Mouse (Mus musculus) liver, embryonic 14.5 days (tissue): ENCODE data around the gene Hipk1. TPM values are rescaled to one million over a fixed set of nuclear protein-coding genes. Genes with fewer than 3 reads are reported as not detected.

Experiments
- ATAC-seq: fragments of 200-750 bp; cut with Nextera tagmentation; 2 replicates; pipeline ENCODE4 v1.8.0; 2017; ENCODE audit warnings: moderate number of reproducible peaks, mild to moderate bottlenecking, moderate library complexity; ENCODE audit not compliant: insufficient read depth
- DNase-seq, 3 experiments: peaks; one replicate each; pipeline ENCODE4 v3.0.0-alpha.2; 2012 to 2013; ENCODE audit warnings: low read depth in 3 of 3, low spot score in 3 of 3
- H3K27ac ChIP-seq: fragments of 300-500 bp; sonication (generic); 2 replicates; pipeline ENCODE4 v1.5.1; 2014; ENCODE audit warnings: moderate library complexity, mild to moderate bottlenecking, control low read depth, inconsistent platforms
- H3K27me3 ChIP-seq: fragments of 300-500 bp; sonication (generic); 2 replicates; pipeline ENCODE4 v1.6.1; 2014; ENCODE audit warnings: mild to moderate bottlenecking, low read length, moderate library complexity; ENCODE audit not compliant: control insufficient read depth, insufficient read depth
- H3K36me3 ChIP-seq: fragments of 300-500 bp; sonication (generic); replicated peaks from 2 replicates; pipeline ENCODE4 v1.6.1; 2014; ENCODE audit warnings: low read depth; ENCODE audit not compliant: control insufficient read depth, insufficient read depth
- H3K4me1 ChIP-seq, 2 experiments: fragments of 200-500 bp in 1 of 2; fragments of 300-500 bp in 1 of 2; sonication (generic) in 1 of 2; replicated peaks; 2 replicates each; pipeline ENCODE4 v1.6.1; 2012 to 2014; ENCODE audit warnings: antibody characterized with exemption in 1 of 2, inconsistent platforms in 1 of 2, low read length in 1 of 2; ENCODE audit not compliant: control insufficient read depth in 2 of 2, insufficient read depth in 2 of 2
- H3K4me2 ChIP-seq: fragments of 300-500 bp; sonication (generic); 2 replicates; pipeline ENCODE4 v1.6.1; 2014; ENCODE audit warnings: low read depth, mild to moderate bottlenecking, control low read depth, moderate library complexity
- H3K4me3 ChIP-seq, 2 experiments: fragments of 200-500 bp in 1 of 2; fragments of 300-500 bp in 1 of 2; sonication (generic) in 1 of 2; 2 replicates each; pipeline ENCODE4 v1.5.1; 2012 to 2014; ENCODE audit warnings: low read depth in 2 of 2, low read length in 2 of 2, mild to moderate bottlenecking in 2 of 2, control low read depth in 1 of 2, inconsistent platforms in 1 of 2, moderate library complexity in 1 of 2; ENCODE audit not compliant: insufficient read depth in 1 of 2
- H3K9ac ChIP-seq: fragments of 300-500 bp; sonication (generic); replicated peaks from 2 replicates; pipeline ENCODE4 v1.6.1; 2014; ENCODE audit warnings: mild to moderate bottlenecking, control low read depth, moderate library complexity
- H3K9me3 ChIP-seq: fragments of 300-500 bp; sonication (generic); 2 replicates; pipeline ENCODE4 v1.6.1; 2016; ENCODE audit warnings: low read length, mixed read lengths; ENCODE audit not compliant: control insufficient read depth
- CTCF ChIP-seq: IDR thresholded peaks from 2 replicates; pipeline ENCODE4 v1.5.1; 2016; ENCODE audit warnings: antibody characterized with exemption, low read depth, control low read depth
- EP300 ChIP-seq: IDR thresholded peaks from 2 replicates; pipeline ENCODE4 v1.6.1; 2016; ENCODE audit warnings: antibody characterized with exemption, low read depth
- WGBS: fragments of 180-500 bp; shearing (Covaris S2); extraction: QIAGEN DNeasy Blood & Tissue Kit; methylation state at CpG from one replicate; pipeline ENCODE4 v1.1.7; 2014; ENCODE audit not compliant: insufficient replicate concordance; 5-methylcytosine and 5-hydroxymethylcytosine counted together
- polyA plus RNA-seq, 2 experiments: library from polyadenylated mRNA; depleted of rRNA in 1 of 2; stranded (reverse) in 1 of 2; unstranded in 1 of 2; fragments of >200 nt; fragmentation: Nextera tagmentation in 1 of 2; extraction: Ambion mirVana in 1 of 2; gene quantifications; 2 replicates each; pipeline versions ENCODE4 v1.2.1 to v1.2.3; 2012 to 2014

Hipk1 gene
- polyA plus RNA-seq, 2 experiments: 17.1 to 22.4 TPM

- Histone ChIP-seq H3K4me1 (peaks cover 5 to 16% of the 10 kb centered on the region in 2 experiments), H3K9me3 (no peaks in the 10 kb centered on the region), H3K27ac (no peak overlapping the region), H3K9ac (no peak overlapping the region), H3K4me3 (no peak overlapping the region), H3K36me3 (peaks cover 46% of the 10 kb centered on the region), H3K27me3 (no peaks in the 10 kb centered on the region), H3K4me2 (no peak overlapping the region)
- DNase-seq (no peak), ATAC-seq (no peak)
- WGBS: 67% methylated on average over 6 of the region's 6 CpGs
- TF ChIP-seq EP300 (no peak), CTCF (no peak)
These were observed 12.7 kb downstream of the Hipk1 start for GRCm38 (mm10) chr3:103778660-103779059.

GRCm38 (mm10) chr3:103777940-103778339 lies 13.4 kb downstream of the Hipk1 start:
- TF ChIP-seq EP300 (no peak), CTCF (no peak)
- Histone ChIP-seq H3K36me3 (peaks cover 51% of the 10 kb centered on the region), H3K4me3 (no peak overlapping the region), H3K9ac (no peak overlapping the region), H3K4me2 (no peak overlapping the region), H3K9me3 (no peaks in the 10 kb centered on the region), H3K4me1 (peaks cover 2 to 11% of the 10 kb centered on the region in 2 experiments), H3K27me3 (no peaks in the 10 kb centered on the region), H3K27ac (no peak overlapping the region)
- no peak for ATAC-seq
- WGBS: 80% methylated on average over 11 of the region's 11 CpGs
- DNase-seq: no peak

GRCm38 (mm10) chr3:103774009-103774408 lies 17.4 kb downstream of the Hipk1 start:
- H3K4me1 ChIP-seq: peaks cover 0 to 2% of the 10 kb centered on the region in 2 experiments; a peak in 2 of 4 replicates
- WGBS: 88% methylated on average over 15 of the region's 15 CpGs
- H3K4me3 ChIP-seq: no peak overlapping the region
- ATAC-seq: no peak
- H3K36me3 ChIP-seq: peaks cover 72% of the 10 kb centered on the region
- DNase-seq: no peak
- H3K9me3 ChIP-seq: no peaks in the 10 kb centered on the region
- no peak for TF ChIP-seq EP300
- TF ChIP-seq CTCF: no peak
- no peak overlapping the region for H3K27ac ChIP-seq
- H3K27me3 ChIP-seq: no peaks in the 10 kb centered on the region
- H3K9ac ChIP-seq: no peak overlapping the region
- no peak overlapping the region for H3K4me2 ChIP-seq

GRCm38 (mm10) chr3:103773508-103773907 lies 17.9 kb downstream of the Hipk1 start:
- TF ChIP-seq CTCF (no peak), EP300 (no peak)
- H3K36me3 ChIP-seq: peaks cover 75% of the 10 kb centered on the region
- no peaks in the 10 kb centered on the region for H3K4me1 ChIP-seq
- H3K27me3 ChIP-seq: no peaks in the 10 kb centered on the region
- no peak overlapping the region for H3K4me3 ChIP-seq
- ATAC-seq (no peak), DNase-seq (no peak)
- H3K9me3 ChIP-seq: no peaks in the 10 kb centered on the region
- WGBS: 71% methylated on average over 3 of the region's 3 CpGs
- H3K27ac ChIP-seq: no peak overlapping the region
- no peak overlapping the region for H3K4me2 ChIP-seq
- H3K9ac ChIP-seq: no peak overlapping the region

- DNase-seq: no peak
- TF ChIP-seq CTCF (no peak), EP300 (no peak)
- 56% methylated on average over 4 of the region's 4 CpGs for WGBS
- Histone ChIP-seq H3K4me3 (no peak overlapping the region), H3K27me3 (no peaks in the 10 kb centered on the region), H3K9me3 (no peaks in the 10 kb centered on the region), H3K4me2 (no peak overlapping the region), H3K27ac (no peak overlapping the region), H3K4me1 (no peaks in the 10 kb centered on the region), H3K9ac (no peak overlapping the region), H3K36me3 (peaks cover 75% of the 10 kb centered on the region)
- ATAC-seq: no peak
These were observed 18.5 kb downstream of the Hipk1 start for GRCm38 (mm10) chr3:103772846-103773245.
